Mouse (Mus musculus): ENCODE results near the gene Lamtor2.

DNA sequence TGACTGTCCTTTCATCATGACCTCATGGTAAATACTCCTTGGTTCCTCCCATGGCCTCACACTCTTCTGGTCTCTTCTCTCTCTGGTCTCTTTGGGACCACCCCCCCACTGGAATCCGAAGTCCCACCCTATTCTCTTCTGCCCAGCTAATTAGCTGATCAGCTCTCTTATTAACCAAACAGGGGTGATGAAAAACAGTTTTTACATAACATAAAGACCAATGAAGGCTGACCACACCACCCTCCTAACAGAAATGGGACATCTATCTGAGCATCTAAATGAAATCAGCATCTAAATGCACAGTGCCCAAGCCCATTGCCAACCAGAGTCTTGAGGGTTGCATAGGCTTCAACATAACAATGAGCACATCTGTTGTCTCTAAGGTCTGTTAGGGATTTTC lies 19.0 kb upstream of the Lamtor2 start:
- no peak for TF ChIP-seq POLR2A (IDR thresholded peaks at IDR 0.05; ENCODE audit: borderline replicate concordance, control insufficient read depth, low read depth, low read length)
- no peak for TF ChIP-seq CTCF (IDR thresholded peaks at IDR 0.05; ENCODE audit: control insufficient read depth, insufficient read depth, low read length)
